Mouse (Mus musculus): Measurements from ENCODE around the gene Oosp1. TPM values are rescaled to one million over a fixed set of nuclear protein-coding genes. Genes with fewer than 3 reads are reported as not detected.

The Oosp1 gene
- not detected in 2 replicates for polyA plus RNA-seq (2015; fragmentation: Nextera tagmentation; extraction: Ambion mirVana)

DNA sequence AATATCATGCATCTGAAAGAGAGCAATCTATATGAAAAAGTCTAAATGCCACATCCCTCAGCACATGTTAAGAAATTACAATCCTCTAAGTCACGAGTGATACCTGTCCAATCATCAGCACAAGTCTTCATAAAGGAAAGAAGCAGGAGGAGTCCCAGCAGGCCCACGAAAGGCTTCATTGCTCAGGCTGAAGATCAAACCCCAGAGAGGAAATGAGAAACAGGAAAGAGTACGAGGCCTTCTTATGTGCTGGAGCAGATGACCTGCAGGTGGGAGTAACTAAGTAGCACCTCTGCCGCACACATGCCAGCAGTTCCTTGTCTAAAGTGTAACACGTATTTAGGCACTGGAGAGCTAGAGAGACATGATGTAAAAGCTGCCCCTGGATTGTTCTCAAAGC lies at the start of gene Oosp1:
Gene Oosp1 (minus strand): TSS at position 312 of the 400 bp plus-strand sequence.
- ATAC-seq (replicated peaks): no peak
- H3K9me3 ChIP-seq: no peaks in the 10 kb centered on the region
- H3K4me1 ChIP-seq: no peaks in the 10 kb centered on the region
- no peaks in the 10 kb centered on the region for H3K36me3 ChIP-seq
- no peak within 1 kb of the TSS for H3K4me3 ChIP-seq
- no peak within 1 kb of the TSS for H3K4me2 ChIP-seq (replicated peaks)
- no peak within 1 kb of the TSS for H3K27ac ChIP-seq (replicated peaks)
- 71% methylated on average over 5 of the region's 5 CpGs for WGBS
- no peak within 1 kb of the TSS for H3K9ac ChIP-seq (replicated peaks)
- H3K27me3 ChIP-seq: no peaks in the 10 kb centered on the region

DNA sequence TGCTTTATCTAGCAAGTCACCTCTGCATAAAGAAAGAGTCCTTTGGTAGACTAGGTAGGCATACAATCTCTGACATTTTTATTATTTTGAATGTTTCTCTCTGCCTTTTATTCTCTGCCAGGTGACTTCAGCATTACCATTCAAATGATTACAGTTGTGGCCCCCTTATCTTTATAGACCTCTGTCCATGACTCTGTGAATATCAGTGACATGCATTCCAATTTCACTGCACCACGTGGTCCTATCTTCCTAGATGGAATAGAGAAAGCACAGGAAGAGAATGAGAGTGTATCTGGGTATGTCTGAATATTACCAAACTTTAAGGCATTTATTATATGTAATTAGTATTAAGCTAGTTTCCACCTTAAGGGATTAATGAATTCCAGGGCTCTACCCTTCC lies 45.5 kb upstream of the Oosp1 start:
- no peak overlapping the region for H3K27ac ChIP-seq (replicated peaks)
- WGBS: 50% methylated on average over 1 of the region's 1 CpGs
- ATAC-seq (replicated peaks): no peak

DNA sequence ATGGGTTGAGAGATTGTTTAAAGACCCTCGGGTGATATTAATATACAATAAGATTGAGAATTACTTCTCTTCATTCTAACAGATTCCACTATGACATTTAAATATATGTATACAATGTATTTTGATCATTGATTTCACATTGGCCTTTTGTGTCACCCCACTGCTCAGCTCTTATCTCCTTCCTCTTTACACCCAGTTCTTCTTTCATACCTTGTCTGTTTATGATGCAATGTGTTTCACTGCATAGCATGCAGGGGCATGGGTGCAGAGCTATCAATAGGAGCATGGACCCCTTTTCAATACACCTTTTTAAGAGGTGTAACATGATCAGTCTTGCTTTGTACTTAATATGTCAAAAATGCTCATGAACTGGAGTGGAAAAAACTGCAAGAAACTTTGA lies 39.3 kb upstream of the Oosp1 start:
- no peaks in the 10 kb centered on the region for H3K27me3 ChIP-seq
- no peak for ATAC-seq (replicated peaks)
- no peaks in the 10 kb centered on the region for H3K36me3 ChIP-seq
- no peak overlapping the region for H3K4me2 ChIP-seq (replicated peaks)
- 79% methylated on average over 1 of the region's 1 CpGs for WGBS
- H3K27ac ChIP-seq (replicated peaks): no peak overlapping the region
- no peaks in the 10 kb centered on the region for H3K4me1 ChIP-seq
- no peak overlapping the region for H3K9ac ChIP-seq (replicated peaks)
- no peak overlapping the region for H3K4me3 ChIP-seq
- H3K9me3 ChIP-seq: no peaks in the 10 kb centered on the region

More for the DNA sequence above, 45.5 kb upstream of the Oosp1 start:
- Histone ChIP-seq H3K9me3 (no peaks in the 10 kb centered on the region), H3K4me3 (no peak overlapping the region), H3K4me1 (no peaks in the 10 kb centered on the region), H3K27me3 (no peaks in the 10 kb centered on the region), H3K4me2 (replicated peaks) (no peak overlapping the region), H3K9ac (replicated peaks) (no peak overlapping the region), H3K36me3 (no peaks in the 10 kb centered on the region)

DNA sequence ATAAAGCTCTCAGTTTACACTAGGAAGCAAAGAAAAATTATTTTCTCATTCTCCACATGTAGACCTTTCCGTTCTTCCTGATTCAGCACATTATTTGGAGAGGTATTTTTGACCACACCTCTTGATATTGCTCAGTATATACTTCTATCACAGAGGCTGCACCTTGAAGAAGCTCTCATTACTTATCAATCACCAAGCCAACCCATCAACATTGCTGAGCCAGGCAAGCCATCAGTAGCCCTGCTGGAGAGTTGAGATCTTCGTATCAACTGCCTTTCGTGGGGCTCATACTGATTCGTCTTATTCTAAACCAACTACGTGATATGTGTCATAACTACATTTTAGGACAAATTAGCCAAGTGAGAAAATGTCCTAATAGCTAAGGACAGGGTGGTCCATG lies 36.4 kb upstream of the Oosp1 start:
- Histone ChIP-seq H3K27me3 (no peaks in the 10 kb centered on the region), H3K9ac (replicated peaks) (no peak overlapping the region), H3K27ac (replicated peaks) (no peak overlapping the region), H3K4me3 (no peak overlapping the region), H3K4me1 (no peaks in the 10 kb centered on the region), H3K9me3 (no peaks in the 10 kb centered on the region), H3K36me3 (no peaks in the 10 kb centered on the region), H3K4me2 (replicated peaks) (no peak overlapping the region)
- ATAC-seq (replicated peaks): no peak
- 95% methylated on average over 5 of the region's 5 CpGs for WGBS

DNA sequence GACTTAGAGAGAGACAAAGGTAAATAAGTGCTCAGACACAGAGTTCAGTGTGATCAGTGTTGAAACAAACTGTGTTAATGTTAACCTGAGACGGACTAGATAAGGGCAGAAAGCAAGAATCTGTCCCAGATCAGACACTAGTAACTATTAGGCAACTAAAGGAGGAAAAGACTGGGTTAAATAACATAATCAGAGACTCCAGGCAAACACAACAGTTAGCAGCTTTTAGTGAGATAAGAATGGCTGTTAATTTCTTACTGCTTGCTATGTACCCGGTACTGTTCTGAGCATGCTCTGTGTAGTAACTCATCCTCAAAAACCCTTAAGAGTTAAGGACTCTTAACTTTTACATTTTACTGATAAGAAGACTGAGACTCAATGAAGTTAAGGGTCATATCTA lies 35.0 kb upstream of the Oosp1 start:
- Histone ChIP-seq H3K36me3 (no peaks in the 10 kb centered on the region), H3K9me3 (no peaks in the 10 kb centered on the region), H3K4me2 (replicated peaks) (no peak overlapping the region), H3K27me3 (no peaks in the 10 kb centered on the region), H3K9ac (replicated peaks) (no peak overlapping the region), H3K4me3 (no peak overlapping the region), H3K27ac (replicated peaks) (no peak overlapping the region), H3K4me1 (no peaks in the 10 kb centered on the region)
- ATAC-seq (replicated peaks): no peak
- WGBS: 86% methylated on average over 2 of the region's 2 CpGs

DNA sequence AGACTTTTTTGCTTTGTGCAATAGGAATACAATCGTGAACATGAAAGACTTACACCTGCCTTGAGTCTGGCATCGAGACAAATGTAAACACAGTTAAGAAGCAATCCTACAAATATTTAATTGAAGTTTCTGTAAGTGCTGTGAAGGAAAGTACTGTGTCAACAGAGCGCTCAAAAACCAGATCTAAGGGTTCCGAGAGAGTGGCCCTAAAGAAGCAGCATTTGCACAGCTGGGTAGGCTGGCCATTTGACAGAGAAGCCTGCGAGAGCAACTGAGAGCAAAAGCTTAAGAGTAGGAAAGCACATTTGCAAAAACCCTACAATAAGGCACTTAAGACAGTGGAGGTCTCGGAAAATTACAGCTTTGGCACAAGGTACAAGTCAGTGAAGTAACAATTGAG lies 33.3 kb upstream of the Oosp1 start:
- 88% methylated on average over 6 of the region's 6 CpGs for WGBS
- no peak overlapping the region for H3K9ac ChIP-seq (replicated peaks)
- no peak for ATAC-seq (replicated peaks)
- H3K27ac ChIP-seq (replicated peaks): no peak overlapping the region
- H3K4me2 ChIP-seq (replicated peaks): no peak overlapping the region
- no peak overlapping the region for H3K4me3 ChIP-seq
- H3K36me3 ChIP-seq: no peaks in the 10 kb centered on the region
- no peaks in the 10 kb centered on the region for H3K4me1 ChIP-seq
- H3K27me3 ChIP-seq: no peaks in the 10 kb centered on the region
- H3K9me3 ChIP-seq: no peaks in the 10 kb centered on the region

DNA sequence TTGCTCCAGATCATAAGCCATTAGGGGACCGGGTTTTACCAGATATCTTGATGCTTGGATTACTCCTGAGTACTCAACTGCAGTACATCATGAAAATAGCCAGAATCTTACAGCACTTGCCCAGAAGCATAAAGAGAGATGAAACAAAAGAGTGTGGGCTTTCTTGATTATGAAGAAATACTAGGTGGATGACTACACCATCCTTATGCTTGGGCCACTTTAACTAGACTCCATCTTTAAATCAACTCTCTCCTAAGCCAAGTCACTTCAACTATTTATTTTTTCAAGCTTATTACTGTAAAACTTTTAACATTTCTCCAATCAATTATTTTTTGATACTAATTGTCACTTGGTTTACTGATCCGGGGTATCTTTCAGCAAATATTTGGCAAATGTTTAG lies 32.9 kb upstream of the Oosp1 start:
- 92% methylated on average over 2 of the region's 2 CpGs for WGBS

DNA sequence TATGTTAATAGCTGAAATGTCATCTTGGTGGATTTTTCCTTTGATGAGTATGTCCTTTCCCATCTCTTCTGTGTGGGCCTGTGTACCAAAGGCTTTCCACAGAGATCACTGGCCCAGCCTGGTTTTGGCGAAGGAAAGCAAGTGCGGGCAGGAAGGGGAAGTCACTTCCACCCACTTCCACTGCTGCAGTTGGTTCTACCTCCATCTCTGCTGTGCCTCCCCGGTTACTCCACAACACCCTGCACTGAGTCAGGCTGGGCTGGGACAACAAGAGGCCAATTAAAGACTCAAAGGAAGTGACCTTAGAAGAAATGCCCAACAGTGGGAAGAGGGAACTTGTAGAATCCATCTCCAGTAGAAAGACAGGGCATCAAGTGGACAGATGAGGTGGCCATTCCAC lies 29.1 kb upstream of the Oosp1 start:
- WGBS: 87% methylated on average over 3 of the region's 3 CpGs
- no peaks in the 10 kb centered on the region for H3K36me3 ChIP-seq
- H3K4me1 ChIP-seq: no peaks in the 10 kb centered on the region
- no peak overlapping the region for H3K4me2 ChIP-seq (replicated peaks)
- no peak overlapping the region for H3K27ac ChIP-seq (replicated peaks)
- H3K9ac ChIP-seq (replicated peaks): no peak overlapping the region
- no peak for ATAC-seq (replicated peaks)
- no peak overlapping the region for H3K4me3 ChIP-seq
- H3K27me3 ChIP-seq: no peaks in the 10 kb centered on the region
- no peaks in the 10 kb centered on the region for H3K9me3 ChIP-seq

More for the DNA sequence above, 32.9 kb upstream of the Oosp1 start:
- H3K27me3 ChIP-seq: no peaks in the 10 kb centered on the region
- no peak overlapping the region for H3K4me3 ChIP-seq
- H3K27ac ChIP-seq (replicated peaks): no peak overlapping the region
- no peak for ATAC-seq (replicated peaks)
- no peaks in the 10 kb centered on the region for H3K4me1 ChIP-seq
- H3K4me2 ChIP-seq (replicated peaks): no peak overlapping the region
- H3K36me3 ChIP-seq: no peaks in the 10 kb centered on the region
- H3K9me3 ChIP-seq: no peaks in the 10 kb centered on the region
- H3K9ac ChIP-seq (replicated peaks): no peak overlapping the region

DNA sequence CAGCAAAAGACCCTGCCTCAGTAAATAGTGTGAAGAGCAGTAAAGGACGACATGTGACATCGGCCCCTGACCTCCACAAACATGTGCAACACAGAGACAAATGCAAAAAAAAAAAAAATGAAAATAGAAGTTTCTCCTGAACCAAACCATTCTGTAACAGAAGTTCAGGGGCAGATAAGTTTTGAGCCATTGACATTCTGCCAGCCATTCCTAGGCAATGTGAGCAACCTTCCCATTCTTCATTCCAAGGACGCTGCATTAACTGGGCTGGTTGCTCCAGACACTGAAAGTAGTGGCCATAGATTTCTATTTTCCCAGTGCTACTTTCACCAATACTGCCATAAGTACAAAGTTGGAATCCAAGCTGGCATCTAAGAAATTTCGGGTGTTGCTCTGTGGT lies 21.5 kb upstream of the Oosp1 start:
- Histone ChIP-seq H3K4me2 (replicated peaks) (no peak overlapping the region), H3K4me3 (no peak overlapping the region), H3K9ac (replicated peaks) (no peak overlapping the region), H3K9me3 (no peaks in the 10 kb centered on the region), H3K27me3 (no peaks in the 10 kb centered on the region), H3K4me1 (no peaks in the 10 kb centered on the region), H3K36me3 (no peaks in the 10 kb centered on the region), H3K27ac (replicated peaks) (no peak overlapping the region)
- WGBS: 80% methylated on average over 4 of the region's 4 CpGs
- no peak for ATAC-seq (replicated peaks)

DNA sequence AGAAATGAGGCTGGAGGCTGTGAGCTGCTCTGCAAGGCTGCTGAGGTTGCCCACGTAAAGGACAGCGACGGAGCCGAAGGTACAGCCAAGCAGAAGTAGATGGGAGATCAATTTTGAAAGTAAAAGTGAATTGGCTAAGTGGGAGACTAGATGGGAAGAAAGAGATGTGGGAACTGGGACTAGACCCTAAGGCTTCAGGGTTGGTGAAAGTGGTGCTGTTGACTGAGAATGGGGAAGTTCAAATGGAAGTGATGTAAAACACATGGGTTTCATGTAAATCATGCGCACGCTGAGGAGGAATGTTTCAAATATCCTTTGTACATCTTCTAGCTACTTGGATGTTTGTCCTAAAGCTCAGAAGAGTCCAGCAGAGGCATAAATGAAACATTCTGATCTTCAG lies 7.4 kb upstream of the Oosp1 start:
- no peaks in the 10 kb centered on the region for H3K27me3 ChIP-seq
- H3K4me3 ChIP-seq: no peak overlapping the region
- H3K4me2 ChIP-seq (replicated peaks): no peak overlapping the region
- no peak overlapping the region for H3K9ac ChIP-seq (replicated peaks)
- H3K4me1 ChIP-seq: no peaks in the 10 kb centered on the region
- no peaks in the 10 kb centered on the region for H3K36me3 ChIP-seq
- 93% methylated on average over 6 of the region's 6 CpGs for WGBS
- no peak overlapping the region for H3K27ac ChIP-seq (replicated peaks)
- no peak for ATAC-seq (replicated peaks)
- H3K9me3 ChIP-seq: no peaks in the 10 kb centered on the region

DNA sequence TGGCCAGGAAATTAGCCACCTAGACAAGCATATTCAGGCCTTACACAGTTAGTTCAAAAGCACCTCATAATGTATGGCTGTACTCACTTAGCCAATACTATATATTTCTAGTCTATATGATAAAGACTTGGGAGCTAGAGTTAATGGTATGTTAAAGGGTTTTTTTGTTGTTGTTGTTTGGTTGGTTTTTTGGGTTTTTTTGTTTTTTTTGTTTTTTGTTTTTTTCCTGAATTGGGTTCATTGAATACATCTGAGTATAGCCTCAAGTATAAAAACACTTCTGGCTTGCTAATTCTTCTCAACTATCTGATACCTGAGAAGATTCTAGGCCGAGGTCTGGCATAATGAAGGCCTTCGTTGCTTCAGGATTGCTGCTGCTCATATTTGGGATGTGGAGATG lies 5.8 kb upstream of the Oosp1 start, which contains the start of gene Oosp3:
Gene Oosp3 (plus strand): TSS at position 301 of the 400 bp plus-strand sequence.
- Histone ChIP-seq H3K27ac (replicated peaks) (no peak within 1 kb of the TSS), H3K4me1 (no peaks in the 10 kb centered on the region), H3K9ac (replicated peaks) (no peak within 1 kb of the TSS), H3K4me2 (replicated peaks) (no peak within 1 kb of the TSS), H3K36me3 (no peaks in the 10 kb centered on the region), H3K27me3 (no peaks in the 10 kb centered on the region), H3K4me3 (no peak within 1 kb of the TSS), H3K9me3 (no peaks in the 10 kb centered on the region)
- WGBS: 86% methylated on average over 2 of the region's 2 CpGs
- no peak for ATAC-seq (replicated peaks)

DNA sequence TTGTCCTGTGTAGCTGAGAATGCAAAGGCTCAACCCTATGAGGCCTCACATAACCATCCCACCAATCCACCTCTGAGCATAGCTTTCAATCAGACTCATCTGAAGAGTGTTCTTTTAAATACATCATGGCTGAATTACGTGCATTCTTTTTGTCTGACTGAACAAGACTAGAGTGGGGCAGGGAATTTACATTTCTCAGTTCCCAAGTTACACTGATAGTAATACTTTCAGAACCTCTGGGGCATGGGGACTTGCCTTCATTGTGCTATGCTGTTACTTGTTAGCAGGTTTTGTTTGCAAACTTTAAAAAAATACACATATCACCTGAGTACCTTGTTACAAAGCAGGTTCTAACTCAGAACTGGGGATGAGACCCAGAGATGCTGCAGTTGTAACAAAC lies 504 bp upstream of the Oosp1 start:
- no peaks in the 10 kb centered on the region for H3K4me1 ChIP-seq
- no peak overlapping the region for H3K9ac ChIP-seq (replicated peaks)
- 62% methylated on average over 1 of the region's 1 CpGs for WGBS
- H3K9me3 ChIP-seq: no peaks in the 10 kb centered on the region
- H3K27ac ChIP-seq (replicated peaks): no peak overlapping the region
- no peaks in the 10 kb centered on the region for H3K36me3 ChIP-seq
- H3K27me3 ChIP-seq: no peaks in the 10 kb centered on the region
- ATAC-seq (replicated peaks): no peak
- no peak overlapping the region for H3K4me2 ChIP-seq (replicated peaks)
- H3K4me3 ChIP-seq: no peak overlapping the region

DNA sequence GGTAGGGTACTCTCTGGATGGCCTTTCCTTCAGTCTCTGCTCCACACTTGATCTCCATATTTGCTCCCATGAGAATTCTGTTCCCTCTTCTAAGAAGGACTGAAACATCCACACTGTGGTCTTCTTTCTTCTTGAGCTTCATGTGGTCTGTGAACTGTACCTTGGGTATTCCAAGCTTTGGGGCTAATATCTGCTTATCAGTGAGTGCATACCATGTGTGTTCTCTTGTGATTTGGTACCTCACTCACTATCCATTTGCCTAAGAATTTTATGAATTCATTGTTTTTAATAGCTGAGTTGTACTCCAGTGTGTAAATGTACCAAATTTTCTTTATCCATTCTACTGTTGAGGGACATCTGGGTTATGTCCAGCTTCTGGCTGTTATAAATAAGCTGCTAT lies 29.4 kb downstream of the Oosp1 start:
- H3K27ac ChIP-seq (replicated peaks): no peak overlapping the region
- H3K27me3 ChIP-seq: no peaks in the 10 kb centered on the region
- H3K4me3 ChIP-seq: no peak overlapping the region
- ATAC-seq (replicated peaks): no peak
- H3K9ac ChIP-seq (replicated peaks): no peak overlapping the region
- no peak overlapping the region for H3K4me2 ChIP-seq (replicated peaks)
- H3K9me3 ChIP-seq: no peaks in the 10 kb centered on the region
- H3K36me3 ChIP-seq: no peaks in the 10 kb centered on the region
- no peaks in the 10 kb centered on the region for H3K4me1 ChIP-seq
